8 mouse cellular contexts compared by ENCODE assay signal in genomic region chr12:16731121-16731741, GRCm38 (mm10).
DNase-seq lines count a peak whose midpoint lies in the region; ATAC-seq and TF ChIP-seq lines count a peak whose summit lies in the region.

No protein-coding gene starts in this region.

- no peak for TF ChIP-seq POLR2A in small intestine, adult 2 months (IDR thresholded peaks at IDR 0.05; ENCODE audit: low read depth, low read length)

- H3K27me3 ChIP-seq in midbrain, embryonic 10.5 days (ENCODE audit: low read depth, poor library complexity, severe bottlenecking): peaks cover 7% of the 10 kb centered on the region; the same call in 1 of the 2 replicates
- no peaks in the 10 kb centered on the region for H3K27me3 ChIP-seq in midbrain, embryonic 13.5 days
- no peaks in the 10 kb centered on the region for H3K27me3 ChIP-seq in intestine, postnatal 0 days (replicated peaks; ENCODE audit: control insufficient read depth, insufficient read depth, low read length)
- H3K27me3 ChIP-seq in limb, embryonic 13.5 days: no peaks in the 10 kb centered on the region
- no peaks in the 10 kb centered on the region for H3K27me3 ChIP-seq in small intestine, adult 2 months (ENCODE audit: control insufficient read depth, insufficient read depth, low read length)

- TF ChIP-seq CTCF in intestine, postnatal 0 days (IDR thresholded peaks at IDR 0.05; ENCODE audit: low read depth): no peak
- no peak for TF ChIP-seq CTCF in small intestine, adult 2 months (IDR thresholded peaks at IDR 0.05; ENCODE audit: extremely low read depth, insufficient read length, insufficient replicate concordance, low read depth, low read length)

- no peak overlapping the region for H3K4me3 ChIP-seq in midbrain, embryonic 10.5 days
- no peak overlapping the region for H3K4me3 ChIP-seq in midbrain, embryonic 13.5 days (replicated peaks)
- no peak overlapping the region for H3K4me3 ChIP-seq in intestine, postnatal 0 days (ENCODE audit: low read depth, low read length)
- no peak overlapping the region for H3K4me3 ChIP-seq in limb, embryonic 13.5 days
- H3K4me3 ChIP-seq in small intestine, adult 2 months (ENCODE audit: low read depth, low read length): peak overlapping the region; percentile 12; the same call in 1 of the 2 replicates

- WGBS in midbrain, embryonic 10.5 days: 31% methylated on average over 11 of the region's 11 CpGs
- WGBS in midbrain, embryonic 13.5 days: 24% methylated on average over 10 of the region's 11 CpGs
- WGBS in intestine, postnatal 0 days: 22% methylated on average over 11 of the region's 11 CpGs
- WGBS in limb, embryonic 13.5 days: 22% methylated on average over 11 of the region's 11 CpGs
- 17% methylated on average over 11 of the region's 11 CpGs for WGBS in small intestine, adult 2 months

- H3K4me2 ChIP-seq in midbrain, embryonic 13.5 days (replicated peaks): no peak overlapping the region
- peak overlapping the region; percentile 49 for H3K4me2 ChIP-seq in intestine, postnatal 0 days (replicated peaks; ENCODE audit: low read depth)
- H3K4me2 ChIP-seq in limb, embryonic 13.5 days (replicated peaks): peak overlapping the region; percentile 37; the same call in 1 of the 2 replicates

- H3K9ac ChIP-seq in midbrain, embryonic 13.5 days (replicated peaks): no peak overlapping the region
- H3K9ac ChIP-seq in intestine, postnatal 0 days (ENCODE audit: low read depth, low read length): no peak overlapping the region
- no peak overlapping the region for H3K9ac ChIP-seq in limb, embryonic 13.5 days

- H3K9me3 ChIP-seq in midbrain, embryonic 10.5 days (replicated peaks): no peaks in the 10 kb centered on the region
- no peaks in the 10 kb centered on the region for H3K9me3 ChIP-seq in midbrain, embryonic 13.5 days
- no peaks in the 10 kb centered on the region for H3K9me3 ChIP-seq in intestine, postnatal 0 days (ENCODE audit: control insufficient read depth)
- H3K9me3 ChIP-seq in limb, embryonic 13.5 days: no peaks in the 10 kb centered on the region

- ATAC-seq in midbrain, embryonic 13.5 days: no peak
- peak; percentile 33 for ATAC-seq in intestine, postnatal 0 days
- ATAC-seq in limb, embryonic 13.5 days (ENCODE audit: low FRiP score, low read depth): peak; percentile 48; the same call in 1 of the 2 replicates
- ATAC-seq in erythroid progenitor cell, adult 5-6 weeks (replicated peaks; ENCODE audit: low FRiP score, poor library complexity, severe bottlenecking): no peak
- no peak for ATAC-seq in cerebellum, adult (ENCODE audit: insufficient number of reproducible peaks, low FRiP score, low TSS enrichment)

- peaks cover 94% of the 10 kb centered on the region for H3K36me3 ChIP-seq in midbrain, embryonic 10.5 days
- H3K36me3 ChIP-seq in midbrain, embryonic 13.5 days: no peaks in the 10 kb centered on the region
- no peaks in the 10 kb centered on the region for H3K36me3 ChIP-seq in intestine, postnatal 0 days (ENCODE audit: control insufficient read depth, insufficient read depth)
- no peaks in the 10 kb centered on the region for H3K36me3 ChIP-seq in limb, embryonic 13.5 days
- no peaks in the 10 kb centered on the region for H3K36me3 ChIP-seq in small intestine, adult 2 months (ENCODE audit: control insufficient read depth, insufficient read depth, low read length)

- H3K4me1 ChIP-seq in midbrain, embryonic 10.5 days: peaks cover 59% of the 10 kb centered on the region
- H3K4me1 ChIP-seq in midbrain, embryonic 13.5 days (replicated peaks): peaks cover 6% of the 10 kb centered on the region; the same call in 1 of the 2 replicates
- peaks cover 3% of the 10 kb centered on the region; the same call in 1 of the 2 replicates for H3K4me1 ChIP-seq in intestine, postnatal 0 days (replicated peaks; ENCODE audit: control insufficient read depth, insufficient read depth, low read length)
- peaks cover 12% of the 10 kb centered on the region for H3K4me1 ChIP-seq in limb, embryonic 13.5 days
- peaks cover 14% of the 10 kb centered on the region for H3K4me1 ChIP-seq in small intestine, adult 2 months (ENCODE audit: control insufficient read depth, insufficient read depth, insufficient read length, low read length)

- H3K27ac ChIP-seq in midbrain, embryonic 10.5 days (replicated peaks): peak overlapping the region; percentile 63
- no peak overlapping the region for H3K27ac ChIP-seq in midbrain, embryonic 13.5 days
- H3K27ac ChIP-seq in intestine, postnatal 0 days (ENCODE audit: low read depth, low read length): peak overlapping the region; percentile 11; the same call in 1 of the 2 replicates
- H3K27ac ChIP-seq in limb, embryonic 13.5 days: no peak overlapping the region
- H3K27ac ChIP-seq in small intestine, adult 2 months (ENCODE audit: insufficient read depth, low read depth, low read length): peak overlapping the region; percentile 44

- no peak for DNase-seq in midbrain, embryonic 10.5 days (ENCODE audit: low spot score)
- DNase-seq in frontal cortex, postnatal 10 days (ENCODE audit: low spot score in 2 of 2): peak; percentile 23 to 33

Comparison
In these comparisons a context has a peak if more than half of its experiments do, and no peak if none do; other contexts are left out.
1. H3K27ac ChIP-seq: peak in midbrain, embryonic 10.5 days (single experiment), intestine, postnatal 0 days (single experiment) and small intestine, adult 2 months (single experiment); none in midbrain, embryonic 13.5 days (single experiment) and limb, embryonic 13.5 days (single experiment).
2. ATAC-seq: peak in intestine, postnatal 0 days (single experiment) and limb, embryonic 13.5 days (single experiment); none in midbrain, embryonic 13.5 days (single experiment), erythroid progenitor cell, adult 5-6 weeks (single experiment) and cerebellum, adult (single experiment).